Mouse (Mus musculus) left cerebral cortex, adult 2 months (tissue): Measurements from ENCODE around the gene Eif2ak4. TPM values are rescaled to one million over a fixed set of nuclear protein-coding genes. Genes with fewer than 3 reads are reported as not detected.

Experiments
- DNase-seq, 2 experiments: peaks; one replicate each; pipeline ENCODE4 v3.0.0; 2021 to 2022; ENCODE audit warnings: low spot score in 2 of 2, mixed read lengths in 1 of 2; ENCODE audit errors: extremely low spot score in 1 of 2
- H3K27ac ChIP-seq: fragments of 200-600 bp; 2 replicates; pipeline ENCODE4 v1.8.1; 2022
- H3K4me3 ChIP-seq: fragments of 200-600 bp; 2 replicates; pipeline ENCODE4 v1.8.1; 2022
- CTCF ChIP-seq: fragments of 200-600 bp; IDR thresholded peaks from 2 replicates; pipeline ENCODE4 v1.8.1; 2022; ENCODE audit warnings: antibody characterized with exemption, mild to moderate bottlenecking, moderate library complexity
- intact Hi-C: fragments of 180-260 bp; cut with DNase I; formaldehyde crosslinking; loops from one replicate; pipeline ENCODE4 v1.15.1; 2025
- total RNA-seq, 2 experiments: library from RNA; stranded (reverse); gene quantifications; 2 replicates each; pipeline ENCODE4 v1.2.3; 2021

Eif2ak4 gene
- total RNA-seq, 2 experiments from 2014 or later: 22.2 to 25.1 TPM

- Histone ChIP-seq H3K4me3 (peak overlapping the region; percentile 100), H3K27ac (peak overlapping the region; percentile 95)
- TF ChIP-seq CTCF: no peak
- DNase-seq: no peak
- intact Hi-C loops: no loop called here
These were observed 90.6 kb downstream of the Eif2ak4 start for GRCm38 (mm10) chr2:118478833-118479549.

GRCm38 (mm10) chr2:118479550-118479909, 91.1 kb downstream of the Eif2ak4 start, which contains the start of gene Srp14:
Gene Srp14, minus strand, starts transcription at chr2:118479711.
- intact Hi-C loops: no loop called here
- TF ChIP-seq CTCF: peak; percentile 7; the same call in 1 of the 2 replicates
- Histone ChIP-seq H3K4me3 (peak within 1 kb of the TSS; percentile 100), H3K27ac (peak within 1 kb of the TSS; percentile 95)
- DNase-seq: peak; percentile 91

GRCm38 (mm10) chr2:118480886-118481285, 92.5 kb downstream of the Eif2ak4 start:
- TF ChIP-seq CTCF: no peak
- Histone ChIP-seq H3K27ac (no peak overlapping the region), H3K4me3 (no peak overlapping the region)
- DNase-seq: no peak
- intact Hi-C loops: loop anchor here (10.0 kb wide), 1 partner anchor 254 kb away; no protein-coding TSS in a partner anchor

GRCm38 (mm10) chr2:118483032-118483431, 94.6 kb downstream of the Eif2ak4 start:
- intact Hi-C loops: loop anchor here (10.0 kb wide), 1 partner anchor 252 kb away; no protein-coding TSS in a partner anchor
- Histone ChIP-seq H3K27ac (no peak overlapping the region), H3K4me3 (no peak overlapping the region)
- no peak for TF ChIP-seq CTCF
- no peak for DNase-seq

- TF ChIP-seq CTCF: no peak
- Histone ChIP-seq H3K27ac (no peak overlapping the region), H3K4me3 (no peak overlapping the region)
- intact Hi-C loops: loop anchor here (10.0 kb wide), 1 partner anchor 250 kb away; no protein-coding TSS in a partner anchor
- DNase-seq: no peak
These were observed 96.0 kb downstream of the Eif2ak4 start for GRCm38 (mm10) chr2:118484386-118484898.

GRCm38 (mm10) chr2:118485415-118485814, 97.0 kb downstream of the Eif2ak4 start:
- no peak for DNase-seq
- H3K4me3 ChIP-seq: no peak overlapping the region
- TF ChIP-seq CTCF: no peak
- intact Hi-C loops: loop anchor here (5.0 to 10.0 kb wide), 2 partner anchors 249 to 397 kb away; no protein-coding TSS in a partner anchor
- H3K27ac ChIP-seq: no peak overlapping the region

- peak; percentile 66 to 75 for DNase-seq
- no peak overlapping the region for H3K4me3 ChIP-seq
- peak; percentile 100 for TF ChIP-seq CTCF
- intact Hi-C loops: loop anchor here (1.0 to 10.0 kb wide), 5 partner anchors 58 to 395 kb away; no protein-coding TSS in a partner anchor
- H3K27ac ChIP-seq: no peak overlapping the region
These were observed 98.5 kb downstream of the Eif2ak4 start for GRCm38 (mm10) chr2:118486933-118487332.

- intact Hi-C loops: loop anchor here (1.0 to 10.0 kb wide), 5 partner anchors 57 to 394 kb away; no protein-coding TSS in a partner anchor
- Histone ChIP-seq H3K4me3 (no peak overlapping the region), H3K27ac (no peak overlapping the region)
- no peak for DNase-seq
- TF ChIP-seq CTCF: peak; percentile 43
These were observed 99.4 kb downstream of the Eif2ak4 start for GRCm38 (mm10) chr2:118487806-118488205.

- no peak for TF ChIP-seq CTCF
- no peak overlapping the region for H3K4me3 ChIP-seq
- intact Hi-C loops: no loop called here
- no peak overlapping the region for H3K27ac ChIP-seq
- DNase-seq: no peak
These were observed 102.0 kb downstream of the Eif2ak4 start for GRCm38 (mm10) chr2:118490241-118491091.

GRCm38 (mm10) chr2:118491281-118491731, 102.9 kb downstream of the Eif2ak4 start:
- no peak overlapping the region for H3K4me3 ChIP-seq
- TF ChIP-seq CTCF: no peak
- intact Hi-C loops: no loop called here
- no peak overlapping the region for H3K27ac ChIP-seq
- DNase-seq: no peak

GRCm38 (mm10) chr2:118491741-118492395, 103.5 kb downstream of the Eif2ak4 start:
- DNase-seq: no peak
- Histone ChIP-seq H3K4me3 (no peak overlapping the region), H3K27ac (no peak overlapping the region)
- no peak for TF ChIP-seq CTCF
- intact Hi-C loops: no loop called here
